Mouse (Mus musculus) hematopoietic multipotent progenitor cell, adult 10-12 weeks (in vitro differentiated cells): ENCODE data around the gene Bcl2l13. TPM values are rescaled to one million over a fixed set of nuclear protein-coding genes. Genes with fewer than 3 reads are reported as not detected.

Source experiments
- polyA plus RNA-seq: library from polyadenylated mRNA; stranded (reverse); fragments of >175 nt; gene quantifications from 2 replicates; pipeline ENCODE4 v1.2.3, GENCODE M21; 2012; ENCODE audit warnings: low replicate concordance

The Bcl2l13 gene
- polyA plus RNA-seq = 167 and 251 TPM in 2 replicates

GRCm38 (mm10) chr6:120835474-120836374 is at the start of gene Bcl2l13:
Bcl2l13 (plus strand) TSS chr6:120836212.

GRCm38 (mm10) chr6:120822307-120822928 is 13.6 kb upstream of the Bcl2l13 start, which contains the start of gene Atp6v1e1:
Atp6v1e1 (minus strand) TSS chr6:120822793.

GRCm38 (mm10) chr6:120916074-120916971 is 80.3 kb downstream of the Bcl2l13 start, which contains the start of gene Bid:
Bid (minus strand) TSS chr6:120916853.

Other genes starting within 250 kb of the Bcl2l13 start
- 30.2 and 44.4 TPM in 2 replicates for gene Cecr2, start 169.8 kb upstream of the Bcl2l13 start, polyA plus RNA-seq
- 0.29 and 0.46 TPM in 2 replicates for gene Slc25a18, start 62.6 kb upstream of the Bcl2l13 start, polyA plus RNA-seq
- gene Atp6v1e1, start 13.4 kb upstream of the Bcl2l13 start, polyA plus RNA-seq = 14.9 and 46.3 TPM in 2 replicates
- 12.6 and 16.2 TPM in 2 replicates for gene Bid, start 80.6 kb downstream of the Bcl2l13 start, polyA plus RNA-seq